Mouse (Mus musculus) lung, postnatal 4 days (tissue): ENCODE measurements around the gene Bik.

ENCODE experiments used
- DNase-seq, 2 experiments: peaks; one replicate each; pipeline ENCODE4 v3.0.0; 2021

The Bik gene

DNA sequence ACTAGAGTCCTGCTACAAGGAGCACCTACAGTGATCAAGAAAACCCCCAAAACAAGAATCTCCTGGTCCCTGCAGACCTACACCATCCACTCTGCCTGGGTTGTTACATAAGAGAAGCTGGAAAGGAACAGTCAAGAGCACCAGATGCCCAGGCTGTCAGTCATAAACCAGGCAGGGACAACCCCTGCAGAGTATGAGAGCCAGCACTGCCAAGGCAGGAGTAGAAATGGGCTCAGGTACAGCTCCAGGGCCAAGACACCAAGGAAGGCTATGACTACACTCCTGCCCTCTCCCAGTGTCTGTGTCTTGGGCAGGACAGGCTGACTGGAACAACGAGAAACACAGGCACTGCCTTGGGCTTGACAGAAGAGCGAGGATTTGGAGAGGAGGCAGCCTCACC lies 23.5 kb downstream of the Bik start:
- DNase-seq, result no peak

DNA sequence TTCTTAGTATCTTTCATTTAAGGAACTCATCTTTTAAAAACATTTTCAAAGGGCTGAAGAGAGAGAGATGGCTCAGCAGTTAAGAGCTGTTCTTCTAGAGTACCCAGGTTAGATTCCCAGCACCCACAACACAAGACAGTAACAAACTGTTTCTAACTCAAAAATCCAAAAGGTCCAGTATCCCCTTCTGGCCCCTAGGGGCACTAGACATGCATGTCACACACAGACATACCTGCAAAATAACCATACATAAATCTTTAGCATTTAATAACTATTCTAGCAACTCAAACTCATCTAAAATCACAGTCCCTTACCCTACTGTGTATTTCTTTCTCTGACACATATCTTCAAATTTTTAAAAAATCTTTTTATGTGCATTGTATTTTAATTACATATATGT lies 27.2 kb downstream of the Bik start:
- no peak for DNase-seq

DNA sequence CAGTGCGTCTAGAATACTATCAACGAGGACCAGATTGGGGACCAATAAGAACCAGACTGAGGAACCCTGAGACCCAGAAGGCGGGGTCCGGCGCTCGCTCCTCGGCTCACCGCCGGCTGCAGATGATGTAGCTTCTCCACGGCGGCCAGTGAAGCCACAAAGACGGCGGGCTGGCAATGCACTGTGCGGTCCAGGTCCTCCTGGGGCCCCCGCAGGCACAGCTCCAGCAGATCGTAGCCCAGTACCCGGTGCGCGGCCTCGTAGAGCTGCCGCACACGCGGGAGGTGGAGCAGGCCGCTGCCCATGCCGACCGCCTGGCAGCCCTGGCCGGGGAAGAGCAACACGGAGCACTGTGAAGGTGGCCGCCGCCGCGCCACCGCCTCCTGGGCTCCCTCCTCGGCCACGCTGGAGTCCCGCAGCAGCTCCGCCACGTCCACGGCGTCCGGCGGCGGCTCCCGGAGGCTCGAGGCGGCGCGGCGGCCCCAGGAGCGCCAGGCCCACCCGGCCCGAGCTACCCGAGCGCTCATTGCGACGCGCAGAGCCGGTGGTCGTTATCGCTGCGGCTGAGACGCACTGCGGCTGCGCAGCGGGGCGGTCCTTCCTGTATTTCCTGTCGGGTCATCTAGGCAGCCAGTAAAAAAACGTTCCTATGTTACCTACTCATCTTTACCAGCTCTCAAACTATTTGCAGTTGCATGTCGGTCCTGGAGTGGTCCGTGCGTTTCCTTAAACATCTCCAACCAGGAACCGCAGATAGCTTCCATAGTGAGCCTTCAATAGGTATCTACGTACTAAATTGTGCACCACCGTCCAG lies 28.7 kb downstream of the Bik start:
- peak; percentile 90 to 93 for DNase-seq

DNA sequence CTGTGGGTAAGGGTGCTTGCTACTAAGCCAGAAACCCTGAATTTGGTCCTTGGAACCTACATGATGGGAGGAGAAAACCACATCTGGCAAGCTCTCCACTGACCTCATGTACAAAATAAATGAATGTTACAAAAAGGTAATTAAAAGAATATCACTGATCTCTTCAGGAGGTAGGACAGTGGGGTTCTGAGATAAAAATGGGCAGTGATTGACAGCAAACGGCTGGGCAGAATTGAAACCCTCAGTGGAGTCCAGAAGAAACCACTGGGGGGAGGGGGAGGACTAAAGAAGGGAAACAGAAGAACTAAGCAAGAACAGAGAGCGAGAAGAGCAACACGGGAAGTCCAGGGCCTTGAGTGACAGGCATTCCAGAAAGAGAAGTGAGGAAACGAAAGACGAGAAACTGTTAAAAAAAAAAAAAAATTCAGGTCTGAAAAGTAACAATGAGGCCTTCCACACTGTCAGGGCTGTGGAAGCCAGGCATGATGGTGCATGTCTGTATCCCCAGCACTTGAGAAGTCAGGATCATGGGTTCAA lies 34.3 kb downstream of the Bik start:
- no peak for DNase-seq

DNA sequence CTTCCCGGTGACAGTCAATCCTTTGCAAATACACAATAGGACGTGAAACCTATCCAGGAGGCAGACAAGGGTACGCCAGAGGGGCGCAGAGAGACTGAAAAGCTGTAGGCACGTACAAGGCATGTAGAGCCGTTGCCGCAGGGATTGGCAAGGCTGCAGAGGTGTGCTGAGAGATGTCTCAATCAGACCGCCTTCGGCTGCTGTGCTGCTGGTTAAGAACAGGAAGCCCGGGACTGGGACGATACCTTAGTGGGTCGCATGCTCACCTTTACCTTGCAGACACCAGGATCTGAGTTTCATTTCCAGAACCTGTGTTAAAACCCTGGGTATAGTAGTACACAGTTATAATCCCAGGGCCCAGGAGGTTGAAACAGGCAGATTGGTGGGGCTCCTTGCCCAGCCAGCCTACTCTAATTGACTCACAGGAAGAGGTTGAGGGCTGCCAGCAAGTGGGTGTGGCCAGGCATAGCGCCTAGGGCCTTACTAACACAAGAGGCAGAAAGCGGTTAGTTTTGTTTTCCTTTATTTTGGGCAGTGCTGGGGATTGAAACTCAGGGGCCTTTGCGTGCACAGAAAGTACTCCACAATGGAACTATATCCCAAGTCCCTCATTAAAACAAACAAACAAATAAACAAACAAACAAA lies 36.1 kb downstream of the Bik start:
- peak; percentile 87 to 93 for DNase-seq

DNA sequence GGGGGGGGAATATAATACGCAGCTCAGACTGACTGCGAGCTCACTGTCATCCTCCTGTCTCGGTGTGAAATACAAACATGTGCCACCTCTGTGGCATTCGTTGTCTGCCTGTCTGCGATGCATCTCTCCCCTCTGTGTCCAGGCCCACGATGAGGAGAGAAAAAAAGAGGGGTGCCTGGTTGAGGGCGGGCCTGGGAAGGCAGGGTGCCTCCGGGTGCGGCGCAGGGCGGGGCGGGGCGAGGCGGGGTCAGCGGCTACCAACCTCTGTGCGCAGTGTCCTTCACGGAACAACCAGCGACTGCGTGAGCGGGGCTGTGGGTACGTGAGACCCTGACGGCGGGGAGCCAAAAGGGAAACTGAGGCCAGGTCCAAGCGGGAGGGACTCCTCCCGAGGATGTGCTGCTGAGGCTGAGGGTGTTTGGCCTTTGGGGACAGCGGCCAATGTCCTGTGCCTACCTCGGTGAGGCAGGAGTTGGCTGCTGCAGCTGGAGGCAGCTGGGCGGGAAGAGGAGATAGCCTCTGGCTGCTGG lies 36.7 kb downstream of the Bik start, which contains the start of the genes Tspo and Mcat:
Gene Tspo, plus strand, starts transcription at position 266 of the 530 bp plus-strand sequence.
Gene Mcat, minus strand, starts transcription at position 461 of the 530 bp plus-strand sequence.
- DNase-seq, result peak; percentile 81

DNA sequence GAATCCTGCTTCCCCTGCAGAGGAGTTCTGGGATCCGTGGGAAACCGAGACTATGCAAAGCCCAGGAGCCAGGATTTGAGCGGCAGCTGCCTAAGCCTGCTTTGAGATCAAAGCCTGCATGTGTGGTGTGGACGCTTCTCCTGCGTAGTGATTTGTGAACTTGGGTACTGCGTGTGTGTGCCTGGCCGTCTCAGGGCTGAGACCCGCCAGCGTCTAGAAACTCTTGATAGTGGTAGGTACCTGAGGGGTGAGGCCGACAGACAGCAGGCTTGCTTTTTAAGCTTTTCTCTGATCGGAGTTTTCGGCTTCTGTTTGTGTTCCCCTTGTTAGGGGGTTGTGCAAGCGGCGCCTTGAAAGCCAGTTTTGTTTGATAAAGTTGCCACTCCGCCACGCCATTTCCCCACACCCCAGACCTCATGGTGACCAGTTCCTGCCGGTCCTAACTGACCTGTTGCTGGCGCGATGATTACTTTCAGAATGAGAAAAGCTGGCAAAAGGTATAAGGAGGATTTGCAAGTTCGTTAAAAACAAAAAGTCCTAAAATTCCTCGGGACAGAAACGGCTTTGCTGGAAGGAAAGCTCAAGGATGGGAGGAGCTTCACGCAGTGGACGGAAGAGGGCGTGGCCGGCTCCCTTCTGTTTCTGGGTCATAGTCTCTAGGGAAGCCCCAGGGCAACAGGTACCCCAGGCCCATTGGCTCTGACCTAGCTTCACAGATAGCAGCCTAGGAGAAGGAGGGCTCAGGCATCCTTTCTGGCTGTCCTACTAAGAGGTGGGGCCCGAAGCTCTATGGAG lies 37.4 kb downstream of the Bik start:
- peak; percentile 57 to 64 for DNase-seq

DNA sequence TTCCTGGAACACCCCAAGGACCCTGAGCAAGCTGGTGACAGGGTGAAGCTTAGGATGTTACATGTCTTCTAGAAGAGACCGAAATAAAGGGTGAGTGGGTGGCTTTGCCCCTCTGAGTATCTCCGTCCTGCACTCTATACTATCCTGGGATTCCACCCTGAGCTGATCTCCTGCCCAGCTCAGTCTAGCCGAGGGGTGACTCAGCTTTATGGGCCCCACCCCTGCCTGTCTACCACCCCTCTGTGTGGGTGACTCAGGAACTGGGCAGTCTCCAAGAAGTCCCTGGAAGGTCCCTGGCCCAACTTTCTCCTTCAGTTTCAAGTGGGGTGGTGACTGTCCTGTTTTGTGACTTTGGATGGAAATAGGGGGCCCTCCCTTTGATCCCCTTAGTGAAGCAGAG lies 38.8 kb downstream of the Bik start:
- peak in 1 of 2 experiments; percentile 22 for DNase-seq

DNA sequence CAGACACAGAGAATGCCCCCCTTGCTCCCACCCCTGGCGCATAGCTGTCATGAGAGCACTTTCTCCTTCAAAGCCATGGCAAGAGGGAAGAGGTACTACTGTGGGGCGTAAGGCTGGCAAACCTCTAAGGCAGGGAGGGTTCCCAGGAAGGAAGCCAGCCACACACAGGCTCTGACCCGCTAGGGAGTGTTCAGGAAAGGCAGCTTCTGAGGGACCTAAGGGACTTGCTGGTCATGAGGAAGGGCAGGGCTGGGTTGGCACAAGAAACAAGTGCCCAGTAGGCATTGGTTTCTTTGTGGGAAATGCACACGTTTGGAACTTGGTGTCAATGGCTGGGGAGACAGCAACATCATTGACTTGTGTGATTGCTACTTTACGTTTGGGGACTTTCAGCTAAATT lies 39.3 kb downstream of the Bik start:
- no peak for DNase-seq

DNA sequence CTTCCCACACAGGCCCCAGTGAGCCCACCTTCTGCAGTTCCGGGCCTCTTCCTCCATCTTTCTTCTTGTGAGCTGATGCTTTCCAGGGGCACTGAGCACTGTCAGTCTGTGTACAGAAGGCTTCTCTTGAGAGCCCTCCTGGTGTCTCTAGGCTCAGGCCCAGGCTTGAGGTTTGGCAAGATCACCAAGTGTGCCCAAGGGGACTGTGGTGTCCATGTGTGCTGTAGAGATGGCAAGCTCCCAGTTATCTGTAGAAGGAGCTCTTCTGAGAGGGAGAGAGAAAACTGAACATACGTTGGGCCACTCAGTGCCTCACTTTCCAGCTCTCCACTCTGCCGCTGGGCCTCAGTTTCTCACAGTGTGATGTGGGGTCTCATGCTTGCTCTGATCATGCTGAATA lies 41.1 kb downstream of the Bik start:
- no peak for DNase-seq

DNA sequence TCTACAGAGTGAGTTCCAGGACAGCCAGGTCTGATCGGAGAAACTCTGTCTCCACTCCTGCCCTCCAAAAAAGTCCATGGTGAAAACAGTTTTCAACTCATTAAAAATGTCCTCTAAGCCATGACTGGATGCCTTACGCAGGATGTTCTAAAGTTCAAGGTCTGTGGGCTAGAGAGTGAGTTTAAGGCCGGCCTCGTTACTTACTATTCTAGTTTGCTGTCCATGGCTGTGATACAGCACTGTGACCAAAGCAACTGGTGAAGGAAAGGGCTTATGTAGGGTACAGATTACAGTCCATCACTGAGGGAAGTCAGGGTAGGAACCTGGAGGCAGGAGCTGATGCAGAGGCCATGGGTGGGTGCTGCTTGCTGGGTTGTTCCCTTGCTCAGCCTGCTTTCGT lies 41.9 kb downstream of the Bik start:
- no peak for DNase-seq

DNA sequence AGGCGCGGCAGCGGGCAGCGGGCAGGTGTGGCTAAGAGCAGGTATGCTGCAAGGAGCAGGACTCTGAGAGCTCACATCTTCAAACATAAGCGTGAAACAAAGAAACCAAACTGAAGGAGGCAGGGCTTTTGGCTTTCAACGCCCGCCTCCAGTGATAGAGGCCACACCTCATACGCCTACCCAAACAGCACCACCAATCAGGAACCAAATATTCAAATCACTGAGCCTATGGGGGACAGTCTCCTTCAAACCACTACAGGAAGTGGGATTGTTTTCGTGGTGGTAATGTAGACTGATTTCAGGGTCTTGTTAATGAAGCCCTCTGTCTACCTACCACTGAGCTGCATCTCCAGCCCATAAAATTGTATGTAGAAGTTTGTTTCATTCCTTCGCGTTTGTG lies 43.0 kb downstream of the Bik start:
- DNase-seq, result peak in 1 of 2 experiments; percentile 25

DNA sequence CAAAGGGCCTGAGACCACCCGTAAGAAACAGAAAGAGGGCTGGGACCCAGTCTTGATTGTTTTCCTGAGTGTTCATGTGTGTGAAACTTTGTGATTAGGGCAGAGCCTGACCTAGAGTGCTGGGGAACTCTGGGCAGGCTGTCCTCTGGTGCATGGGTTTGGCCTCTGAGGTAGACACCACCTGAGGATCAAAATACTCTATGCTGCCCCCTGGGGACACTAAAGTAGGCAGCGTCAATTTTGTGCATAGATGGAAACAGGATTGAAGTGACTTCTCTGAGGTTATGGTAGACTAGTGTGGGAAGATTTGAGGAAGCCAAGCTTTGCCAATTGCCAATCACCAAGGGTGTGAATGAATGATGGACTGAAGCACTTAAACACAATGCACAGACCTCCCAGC lies 44.0 kb downstream of the Bik start:
- DNase-seq, result no peak

DNA sequence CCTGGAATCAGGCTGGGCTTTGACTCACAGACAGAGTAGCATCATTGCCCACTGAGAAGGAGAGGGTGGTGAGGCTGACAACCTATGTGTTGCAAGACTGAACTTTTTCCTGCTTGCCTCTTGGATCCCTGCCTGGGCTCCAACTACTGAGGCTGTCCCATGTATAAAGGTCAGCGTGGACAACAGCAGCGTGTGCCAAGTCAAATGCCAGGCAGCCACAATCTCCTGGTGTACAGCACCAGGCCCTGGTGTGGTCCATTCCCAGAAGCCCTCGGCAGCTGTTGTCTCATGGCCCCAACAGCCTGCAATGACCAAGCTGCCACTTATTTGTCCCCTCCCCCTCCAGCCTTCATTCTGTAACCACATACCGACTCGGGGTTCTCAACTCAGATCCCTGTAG lies 45.0 kb downstream of the Bik start:
- DNase-seq, result no peak

DNA sequence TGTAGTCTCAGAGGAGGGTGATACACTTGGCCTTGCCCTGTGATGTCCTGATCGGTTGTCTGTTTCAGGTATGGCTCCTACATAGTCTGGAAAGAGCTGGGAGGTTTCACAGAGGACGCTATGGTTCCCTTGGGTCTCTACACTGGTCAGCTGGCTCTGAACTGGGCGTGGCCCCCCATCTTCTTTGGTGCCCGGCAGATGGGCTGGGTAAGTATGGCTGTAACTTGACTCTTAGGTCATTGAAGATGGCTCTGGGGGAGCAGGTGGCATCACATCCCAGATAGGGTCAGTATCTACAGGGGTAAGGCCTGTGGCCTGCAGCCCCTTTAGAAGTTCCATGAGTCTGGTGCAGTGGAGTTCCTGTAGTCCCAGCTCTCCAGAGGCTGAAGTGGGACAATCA lies 45.5 kb downstream of the Bik start:
- DNase-seq, result no peak

DNA sequence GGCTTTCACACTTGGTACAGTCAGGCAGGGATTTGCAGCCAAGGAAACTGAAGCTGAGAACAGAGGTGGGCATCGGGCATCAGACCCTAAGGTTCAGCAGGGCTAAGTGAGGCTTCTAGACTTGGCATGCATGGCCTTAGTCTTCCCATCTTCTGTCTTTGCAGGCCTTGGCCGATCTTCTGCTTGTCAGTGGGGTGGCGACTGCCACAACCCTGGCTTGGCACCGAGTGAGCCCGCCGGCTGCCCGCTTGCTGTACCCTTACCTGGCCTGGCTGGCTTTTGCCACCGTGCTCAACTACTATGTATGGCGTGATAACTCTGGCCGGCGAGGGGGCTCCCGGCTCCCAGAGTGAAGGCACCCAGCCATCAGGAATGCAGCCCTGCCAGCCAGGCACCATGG lies 46.9 kb downstream of the Bik start:
- no peak for DNase-seq

DNA sequence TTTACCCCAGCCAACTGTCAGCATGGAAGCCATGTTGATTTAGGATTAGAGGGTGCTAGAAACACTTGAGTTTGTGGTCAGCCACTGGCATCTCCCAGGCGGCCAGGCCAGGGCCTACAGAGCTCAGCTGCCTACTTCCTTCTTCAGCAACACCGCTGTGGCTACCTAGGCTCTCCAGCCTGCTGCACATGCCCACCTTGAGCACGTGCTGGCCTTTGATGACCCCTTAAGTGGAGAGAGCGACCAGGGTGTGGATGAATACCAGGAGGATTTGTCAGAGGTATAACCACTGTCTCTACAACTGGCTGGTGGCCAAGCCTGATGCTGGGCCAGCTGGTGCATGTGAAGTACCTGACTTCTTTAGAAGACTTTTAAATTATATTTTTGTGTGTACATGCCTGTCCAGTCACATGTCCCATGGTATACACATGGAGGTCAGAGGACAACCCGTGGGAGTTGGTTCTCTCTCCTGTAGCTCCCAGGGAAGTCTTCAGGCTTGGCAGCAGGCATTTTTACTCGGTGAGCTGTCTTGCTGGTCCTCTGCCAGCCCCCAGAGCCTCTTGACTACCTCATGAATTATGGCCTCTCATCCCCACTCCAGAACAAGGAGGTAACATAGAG lies 48.2 kb downstream of the Bik start:
- peak; percentile 68 to 82 for DNase-seq

DNA sequence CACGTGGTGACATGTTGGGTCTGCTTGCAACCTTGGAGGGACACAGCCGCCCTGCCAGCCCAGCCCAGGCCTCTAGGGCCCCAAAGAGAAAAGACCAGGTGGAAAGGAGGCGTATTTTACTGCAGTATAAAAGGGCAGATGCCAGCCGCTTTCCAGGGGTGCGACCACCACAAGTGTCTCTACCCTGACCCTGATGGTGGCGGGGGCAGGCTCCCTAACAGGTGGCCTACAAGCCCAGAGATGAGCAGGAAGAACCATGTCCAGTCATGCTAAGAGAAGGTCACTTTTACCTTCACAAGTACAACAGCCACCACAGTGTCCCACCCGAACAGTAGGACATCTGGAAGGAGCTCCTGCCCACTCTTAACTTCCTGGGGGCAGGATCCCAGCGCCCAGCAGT lies 48.9 kb downstream of the Bik start:
- DNase-seq, result no peak

DNA sequence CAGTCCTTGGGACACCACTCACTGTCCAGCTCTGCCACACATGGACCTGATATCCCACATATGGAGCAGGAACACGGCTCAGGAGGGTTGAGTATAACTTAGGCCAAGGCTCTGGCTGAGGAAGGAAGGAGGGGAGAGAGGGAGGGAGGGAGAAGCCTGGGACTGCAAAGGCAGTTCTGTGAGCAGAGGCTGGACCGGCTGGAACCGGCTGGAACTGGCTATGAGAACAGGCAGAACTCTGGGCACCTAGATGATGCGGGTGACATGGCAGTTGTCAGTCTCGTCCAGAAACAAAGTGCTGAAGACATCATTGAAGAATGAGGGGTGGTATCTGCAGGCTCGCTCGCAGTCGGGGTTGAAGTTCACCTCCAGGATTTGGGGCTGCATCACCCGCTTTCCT lies 50.0 kb downstream of the Bik start:
- no peak for DNase-seq

DNA sequence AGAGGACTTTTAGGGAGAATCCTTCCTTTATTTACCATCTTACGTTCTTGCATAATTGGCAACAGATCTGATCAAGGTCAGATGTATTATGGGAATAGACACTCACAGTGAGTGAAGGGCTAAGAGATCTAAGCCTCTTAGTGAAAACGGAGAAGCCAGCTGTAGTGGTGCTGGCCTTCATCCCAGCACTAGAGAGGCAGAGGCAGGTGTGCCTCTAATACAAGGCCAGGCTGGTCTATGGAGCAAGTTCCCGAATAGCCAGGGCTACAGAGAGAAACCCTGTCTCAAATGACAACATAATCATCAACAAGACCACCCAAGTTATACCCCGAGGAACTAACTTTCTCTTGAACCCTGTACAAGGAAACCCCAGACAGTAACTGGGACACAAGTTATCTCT lies 56.3 kb downstream of the Bik start:
- no peak for DNase-seq

DNA sequence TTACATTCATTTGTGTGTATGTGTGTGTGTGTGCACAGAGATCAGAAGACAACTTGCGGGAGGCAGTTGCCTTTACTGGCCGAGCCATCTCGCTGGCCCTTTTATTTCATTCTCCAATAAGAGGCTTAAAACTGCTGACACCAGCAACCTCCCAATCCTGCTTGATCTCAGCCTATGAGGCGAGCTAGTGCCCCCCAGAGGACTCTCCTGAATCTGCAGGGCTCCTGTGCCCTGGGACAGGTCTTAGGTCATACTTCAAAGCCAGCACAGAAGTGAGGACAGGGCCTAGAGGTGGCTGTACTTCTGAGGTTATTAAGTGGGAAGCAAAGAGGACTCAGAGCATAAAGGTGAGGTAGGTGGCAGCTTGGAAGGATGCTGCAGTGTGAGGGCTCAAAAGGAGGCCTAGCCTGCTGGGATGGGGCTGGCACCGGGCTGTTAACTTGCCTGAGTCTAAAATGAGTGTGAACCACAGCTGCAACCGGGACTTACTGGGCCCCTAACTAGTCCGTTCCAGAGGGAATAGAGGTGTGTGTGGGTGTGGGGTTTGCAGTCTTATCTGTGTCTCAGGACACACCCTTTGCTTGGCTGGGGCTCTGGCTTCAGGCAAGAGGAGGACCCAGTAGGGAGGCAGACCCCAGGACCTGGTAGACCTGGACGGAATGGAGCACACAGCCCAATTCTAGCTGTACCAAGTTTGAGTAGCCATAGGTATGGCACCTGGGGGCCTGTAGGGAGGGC lies 56.9 kb downstream of the Bik start:
- DNase-seq, result peak; percentile 53 to 76

DNA sequence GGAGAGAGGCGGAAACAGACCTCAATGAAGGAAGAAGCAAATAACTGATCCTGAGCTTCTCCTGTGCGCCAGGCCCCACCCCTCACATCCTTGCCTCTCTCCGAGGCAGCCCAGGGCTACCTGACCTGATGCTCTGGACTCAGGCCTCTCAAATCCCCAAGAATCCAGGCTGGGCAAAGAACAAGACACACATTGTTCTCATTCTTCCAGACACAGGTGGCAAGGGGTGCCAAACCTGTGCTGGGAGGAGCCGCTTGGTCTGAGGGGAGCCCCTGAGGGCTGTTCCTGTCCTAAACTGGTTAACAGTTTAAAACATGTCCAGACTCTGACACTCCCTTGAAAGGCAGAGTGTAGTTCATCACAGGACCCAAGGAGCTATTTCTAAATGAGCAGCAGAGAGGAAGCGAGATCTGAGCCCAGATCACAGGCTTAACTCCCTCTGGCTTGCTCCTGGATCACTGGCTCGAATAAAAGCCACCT lies 58.1 kb downstream of the Bik start:
- no peak for DNase-seq
